Mouse (Mus musculus) adrenal gland, postnatal 10 days (tissue): ENCODE data around the gene Diaph2. TPM values are rescaled to one million over a fixed set of nuclear protein-coding genes. Genes with fewer than 3 reads are reported as not detected.
"Not testable (repeated sequence)": the region's sequence is repeated elsewhere in the genome, so short reads cannot be mapped to it uniquely, and the experiment has no call there.

Experiments used
- DNase-seq: peaks from one replicate; pipeline ENCODE4 v3.0.0; 2021; ENCODE audit warnings: mixed read lengths
- long read RNA-seq, 2 experiments: library from polyadenylated mRNA; stranded (forward); transcript quantifications; one replicate each; pipeline ENCODE4 v2.0.0; 2021
- total RNA-seq, 2 experiments: library from RNA; stranded (reverse); gene quantifications; 2 replicates each; pipeline ENCODE4 v1.2.3; 2021

The Diaph2 gene
- 10 to 100 TPM; 18.5 to 23.7 TPM for total RNA-seq
- long read RNA-seq, experiment 1, full-length matches to known transcripts = 1 of 5 reads
- long read RNA-seq, experiment 1, partial matches to known transcripts = 3 of 5 reads
- long read RNA-seq, experiment 1, other reads (novel, unspliced or antisense) = 1 of 5 reads
- long read RNA-seq, experiment 2 = 0 reads

DNA sequence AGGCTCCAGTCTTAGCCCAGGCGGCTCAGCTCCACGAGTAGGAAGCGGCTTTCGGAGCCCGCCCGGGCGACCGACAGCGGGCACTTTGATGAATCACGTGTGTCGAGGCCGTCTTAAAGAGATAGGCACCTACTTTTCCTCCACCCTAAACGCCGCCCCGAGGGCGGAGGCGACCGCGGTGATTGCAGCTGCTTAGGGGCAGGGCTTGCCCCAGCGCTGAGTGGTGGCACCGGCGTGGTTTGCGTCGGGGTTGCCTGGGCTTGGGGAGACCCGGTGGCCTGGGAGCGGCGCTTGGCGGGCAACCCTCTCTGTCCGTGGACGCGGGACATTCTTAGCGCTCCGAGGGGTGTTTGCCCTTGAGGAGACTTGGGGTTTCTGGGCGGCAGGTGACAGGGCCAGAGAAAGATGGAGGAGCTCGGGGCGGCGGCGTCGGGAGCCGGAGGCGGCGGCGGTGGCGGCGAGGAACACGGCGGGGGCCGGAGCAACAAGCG is at the start of gene Diaph2:
Gene Diaph2, plus strand, starts transcription at position 172 of the 491 bp plus-strand sequence.
- peak; percentile 87 for DNase-seq

DNA sequence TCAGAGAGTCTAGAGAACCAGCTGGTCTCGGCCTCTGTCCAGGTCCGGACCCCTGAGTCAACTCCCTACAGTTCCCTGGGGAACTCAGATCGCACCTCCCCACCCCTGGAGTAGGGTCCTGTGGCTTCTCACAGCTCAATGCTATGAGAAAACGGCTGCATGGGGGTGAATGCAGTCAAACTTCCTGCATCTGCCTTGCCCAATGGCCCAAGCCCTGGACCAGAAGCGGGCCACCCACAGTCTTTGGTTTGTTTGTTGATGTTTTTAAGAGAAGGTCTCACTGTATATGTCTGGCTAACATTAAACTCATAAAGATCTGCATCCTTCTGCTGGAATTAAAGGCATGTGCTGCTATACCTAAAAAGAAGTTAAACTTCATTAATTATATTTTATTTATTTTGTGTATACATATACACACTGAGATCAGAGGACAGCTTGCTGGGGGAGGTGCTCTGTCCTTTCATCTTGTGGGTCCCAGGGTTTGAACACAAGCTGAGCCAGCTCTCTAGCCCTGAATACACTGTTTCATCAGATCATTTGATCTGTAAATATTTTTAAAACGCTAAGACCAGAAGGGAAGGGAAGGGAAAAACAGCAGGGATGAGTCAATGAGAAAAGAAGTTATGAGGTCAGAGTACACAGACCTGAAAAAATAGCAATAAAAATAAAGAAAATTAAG is 47.8 kb upstream of the Diaph2 start:
- no peak for DNase-seq

DNA sequence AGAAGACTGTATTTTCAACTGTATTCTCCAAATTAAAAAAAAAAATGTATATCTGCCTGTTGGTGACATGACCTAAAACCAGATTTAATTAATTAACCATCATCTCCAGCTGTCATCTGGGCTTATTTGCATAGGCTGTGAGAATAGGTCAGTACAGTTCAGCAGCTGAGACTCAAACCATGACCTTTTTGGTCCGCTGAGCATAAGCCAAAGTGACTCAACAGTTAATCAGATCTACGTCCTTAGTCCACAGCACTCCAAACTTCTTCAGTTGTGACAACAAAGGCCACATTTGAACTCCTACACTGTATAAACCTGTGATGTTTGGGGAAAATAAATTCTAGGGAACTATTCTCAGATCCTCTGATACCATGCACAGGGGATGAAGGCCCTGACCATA is 39.9 kb upstream of the Diaph2 start:
- peak; percentile 1 for DNase-seq

DNA sequence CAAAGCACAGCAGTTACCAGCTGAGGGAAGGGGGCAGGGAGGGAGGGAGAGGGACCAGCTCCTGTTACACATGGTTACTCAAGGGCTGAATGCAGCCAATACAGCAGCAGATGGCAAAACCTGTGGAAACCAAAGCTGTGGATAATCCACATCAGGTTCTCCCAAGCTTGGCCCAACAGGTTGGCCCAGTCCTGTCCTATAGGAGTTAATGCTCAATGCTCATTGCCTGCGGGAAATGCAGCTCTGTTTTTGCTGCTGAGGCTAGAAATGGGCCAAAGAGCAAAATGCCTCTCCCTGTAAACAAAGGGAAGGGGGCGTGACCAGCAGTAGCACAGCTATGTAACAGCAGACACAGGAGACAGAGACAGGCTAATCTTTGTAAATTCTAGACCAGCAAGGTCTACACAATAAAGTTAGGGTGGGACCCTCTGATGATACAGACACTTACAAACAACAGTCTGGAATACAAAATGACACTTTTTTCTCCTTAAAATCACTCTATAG is 20.8 kb upstream of the Diaph2 start:
- DNase-seq = no peak

DNA sequence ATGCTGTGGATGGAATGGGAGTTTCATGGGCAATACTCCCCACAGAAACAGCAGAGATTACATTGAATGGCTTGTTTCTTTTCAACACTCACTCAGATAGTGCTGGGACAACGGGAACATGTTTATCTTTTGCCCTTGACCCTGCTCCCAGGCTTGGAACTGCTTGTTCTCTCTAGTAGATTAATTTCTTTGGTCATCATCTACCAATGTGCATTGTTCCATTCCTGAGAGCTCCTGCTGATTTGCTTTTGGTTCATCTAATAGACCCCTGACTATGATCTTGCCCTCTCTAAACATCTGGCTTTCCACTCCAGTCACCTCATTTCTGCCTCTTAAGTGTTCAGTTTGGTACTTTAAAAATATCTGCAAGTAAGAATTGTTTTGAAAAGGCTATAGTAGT is 13.0 kb upstream of the Diaph2 start:
- peak; percentile 9 for DNase-seq

DNA sequence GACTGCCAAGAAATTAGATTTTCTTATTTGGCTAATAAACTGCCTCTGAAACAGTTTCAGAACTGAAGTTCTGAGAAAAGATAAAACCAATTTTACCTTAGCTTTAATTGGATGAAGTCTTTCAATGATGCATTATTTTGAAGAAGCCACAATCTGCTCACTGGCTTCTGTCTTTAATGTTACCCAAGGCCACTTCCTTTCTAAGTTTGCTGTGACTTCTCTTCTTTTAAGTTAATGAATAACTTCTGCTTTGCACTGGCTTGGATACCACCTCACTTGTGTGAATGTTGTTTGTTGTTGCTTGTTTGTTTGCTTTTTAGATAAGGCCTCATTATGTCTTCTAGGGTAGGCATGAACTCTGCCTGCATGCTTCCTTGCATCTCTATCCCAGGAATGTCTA is 10.3 kb upstream of the Diaph2 start:
- no peak for DNase-seq

DNA sequence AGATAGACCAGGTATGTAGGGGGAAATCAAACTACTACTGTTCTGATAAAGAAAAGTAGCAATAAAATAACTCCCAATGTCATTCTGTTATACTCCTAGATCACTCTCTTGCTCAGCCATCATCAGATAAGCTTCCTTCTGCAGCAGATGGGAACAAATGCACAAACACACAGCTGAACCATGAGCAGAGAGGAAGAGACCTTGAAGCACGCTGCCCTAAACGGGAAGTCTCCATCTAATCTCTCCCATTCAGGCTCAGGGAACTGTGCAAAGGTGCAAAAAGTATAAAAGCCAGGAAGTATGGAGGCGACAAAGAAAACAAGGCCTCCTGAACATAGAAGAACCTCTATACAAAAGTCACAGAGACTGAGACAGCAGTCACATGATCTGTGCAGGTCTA is 6.6 kb upstream of the Diaph2 start:
- DNase-seq = no peak

DNA sequence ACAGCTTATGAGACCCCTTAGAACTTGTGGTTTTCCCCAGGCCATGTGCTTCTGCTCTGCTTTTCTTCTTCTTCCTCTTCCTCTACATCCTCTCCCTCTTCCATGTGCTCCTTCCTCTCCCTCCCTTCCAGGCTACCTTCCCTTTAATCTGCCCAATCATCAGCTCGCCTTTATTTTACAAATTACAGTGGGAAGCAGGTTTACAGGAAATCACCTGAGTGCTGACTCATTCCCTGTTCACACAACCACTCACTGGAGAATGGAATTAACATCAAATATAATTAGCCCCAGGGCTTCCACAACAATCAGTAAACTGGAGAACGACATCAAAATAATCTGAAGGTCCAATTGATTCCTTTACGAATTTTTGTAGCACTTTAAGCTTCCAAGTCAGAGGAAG is 3.6 kb upstream of the Diaph2 start:
- DNase-seq = no peak

DNA sequence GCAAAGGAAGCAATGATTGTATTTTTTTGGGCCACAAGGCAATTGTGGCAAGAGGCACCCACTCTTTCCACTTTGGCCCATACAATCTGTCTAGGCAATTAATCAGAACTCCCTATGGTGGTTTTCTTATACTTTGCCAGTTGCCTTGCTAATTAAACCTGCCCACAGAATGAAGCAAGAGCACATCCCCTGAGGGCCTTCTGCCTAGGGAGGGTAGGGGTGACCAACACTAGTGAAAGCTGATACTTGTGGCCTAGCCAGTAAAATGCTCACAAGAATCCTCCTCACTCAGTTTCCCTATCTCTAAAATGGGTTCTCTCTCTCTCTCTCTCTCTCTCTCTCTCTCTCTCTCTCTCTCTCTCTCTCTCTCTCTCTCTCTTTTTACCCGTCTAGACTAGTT is 440 bp upstream of the Diaph2 start:
- DNase-seq = peak; percentile 14

DNA sequence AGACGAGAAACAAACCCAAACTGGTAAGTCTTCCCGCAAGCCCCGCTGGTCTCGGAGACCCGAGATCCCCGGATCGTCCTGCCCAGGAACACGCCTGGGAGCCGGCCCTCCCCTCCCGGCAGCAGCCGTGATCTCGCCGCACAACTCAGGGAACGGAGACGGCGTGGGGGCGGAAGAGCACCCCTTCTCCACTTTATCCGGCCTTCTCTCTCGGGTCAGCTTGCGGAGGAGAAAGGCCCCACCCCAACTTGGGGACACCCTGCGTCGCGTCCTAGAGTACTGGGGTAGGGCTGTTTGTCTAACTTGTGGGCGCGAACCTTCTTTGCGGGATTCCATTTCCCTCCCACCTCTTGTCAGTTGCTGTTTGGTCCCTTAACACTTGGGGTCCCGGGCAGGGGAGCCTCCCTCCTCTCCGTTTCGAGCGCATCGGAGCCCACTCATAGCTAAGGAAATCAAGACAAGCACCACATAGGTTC is 590 bp downstream of the Diaph2 start:
- peak; percentile 39 for DNase-seq

DNA sequence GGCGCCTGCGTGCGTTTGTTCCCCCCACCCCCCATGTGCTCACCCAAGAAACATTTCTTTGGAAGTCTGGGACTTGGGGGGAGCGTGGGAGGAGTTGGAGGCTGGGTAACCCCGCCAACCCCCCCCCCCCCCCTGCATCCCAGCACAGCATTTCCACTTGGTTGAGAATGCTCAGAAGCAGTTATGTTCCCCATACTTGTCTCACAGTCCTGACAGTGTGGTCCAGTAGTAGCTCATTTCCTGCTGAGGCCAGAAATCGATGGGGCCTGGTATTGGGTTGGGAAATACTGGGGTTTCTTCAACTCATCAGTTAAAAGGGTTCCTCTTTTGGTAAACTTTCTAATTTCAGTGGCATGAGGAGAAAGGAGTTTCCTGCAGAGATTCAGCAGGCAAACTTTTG is 1.1 kb downstream of the Diaph2 start:
- DNase-seq = no peak

DNA sequence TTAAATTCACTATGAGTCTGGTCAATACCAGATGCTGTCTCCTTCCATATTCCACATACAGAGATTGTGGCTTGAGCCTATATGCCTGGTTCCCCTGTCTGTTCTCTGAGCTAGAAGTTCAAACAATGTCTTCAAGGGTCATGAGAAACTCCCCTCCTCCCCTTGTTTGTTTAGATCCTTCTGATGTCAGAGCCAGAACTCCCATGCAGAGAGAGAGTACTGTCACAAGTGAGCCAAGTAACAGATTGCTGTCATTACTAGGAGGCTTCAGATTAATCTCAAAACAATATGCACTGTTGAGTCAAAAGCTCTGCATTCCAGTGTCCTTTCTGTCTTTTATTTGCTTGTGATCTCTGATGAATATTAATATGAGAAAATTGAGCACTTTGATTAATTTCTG is 7.1 kb downstream of the Diaph2 start:
- no peak for DNase-seq

DNA sequence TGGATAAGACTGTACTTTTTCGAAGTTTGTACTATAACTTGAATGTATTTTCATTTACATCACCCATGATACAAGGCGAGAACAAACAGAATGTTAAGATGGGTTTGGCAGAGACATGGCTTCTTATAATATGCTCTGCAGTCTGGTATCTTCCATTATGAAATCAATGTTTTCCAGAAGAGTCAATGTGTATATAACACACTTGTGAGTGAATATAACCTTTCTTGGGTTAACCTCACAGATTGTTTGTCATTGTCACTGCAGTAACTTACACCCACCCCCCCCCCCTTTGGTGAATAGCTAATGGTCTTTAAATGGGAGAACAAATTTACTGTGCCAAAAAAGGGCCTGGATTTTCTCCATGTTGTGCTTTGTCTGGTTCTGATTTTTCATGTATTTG is 13.1 kb downstream of the Diaph2 start:
- no peak for DNase-seq

DNA sequence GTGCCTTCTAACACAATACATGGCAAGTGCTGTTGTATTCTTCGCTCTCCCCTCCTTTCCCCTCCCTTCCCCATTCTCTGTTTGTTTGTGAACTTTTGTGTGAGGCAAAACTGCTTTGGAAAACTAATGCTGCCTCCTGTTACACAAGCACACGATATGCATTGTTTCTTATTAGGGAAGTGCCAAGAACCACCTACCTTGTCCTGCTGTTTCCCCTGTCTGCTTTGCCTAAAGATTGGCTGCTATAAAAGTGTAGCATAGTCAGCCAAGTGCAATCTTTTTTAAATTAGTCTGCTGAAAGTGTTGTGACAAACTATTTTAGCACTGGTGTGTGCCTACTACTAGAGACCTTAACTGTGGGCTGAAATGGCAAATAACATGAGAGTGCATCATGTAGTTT is 15.8 kb downstream of the Diaph2 start:
- no peak for DNase-seq

DNA sequence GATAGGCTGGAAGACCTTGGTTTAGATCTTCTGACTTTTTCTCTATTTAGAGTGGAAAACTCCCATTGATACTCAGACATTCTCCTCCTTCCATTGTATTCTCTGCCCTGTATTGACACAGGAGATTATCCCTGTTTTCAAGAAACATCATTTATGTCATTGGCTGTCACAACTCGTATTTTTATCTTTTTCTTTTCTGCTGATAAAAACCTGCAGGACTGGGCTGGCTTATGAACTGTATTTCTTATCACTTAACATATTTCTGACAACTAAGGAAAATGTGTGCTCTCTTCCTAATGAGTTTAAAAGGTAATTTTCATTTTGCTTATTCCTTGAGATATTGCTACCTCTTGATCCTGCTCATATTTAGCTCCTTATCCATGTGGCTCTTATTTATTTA is 17.3 kb downstream of the Diaph2 start:
- DNase-seq = no peak

DNA sequence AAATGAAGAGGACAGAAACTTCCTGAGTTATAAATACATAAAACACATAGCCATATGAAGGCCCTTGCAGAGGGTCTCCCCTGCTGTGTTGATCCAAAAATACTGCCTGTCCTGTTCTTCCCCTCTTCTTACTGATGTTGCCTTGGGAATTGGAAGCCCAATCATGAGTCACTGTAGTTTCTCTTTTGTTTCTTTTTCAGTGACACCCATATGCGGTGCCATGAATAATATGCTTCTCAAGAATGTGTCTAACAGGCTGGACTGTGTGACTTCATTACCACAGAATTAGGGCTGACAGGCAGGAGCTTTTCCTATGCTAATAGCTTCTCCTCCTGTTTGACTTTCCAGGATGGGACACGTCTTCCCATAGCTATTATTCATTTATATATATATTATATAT is 21.1 kb downstream of the Diaph2 start:
- no peak for DNase-seq

DNA sequence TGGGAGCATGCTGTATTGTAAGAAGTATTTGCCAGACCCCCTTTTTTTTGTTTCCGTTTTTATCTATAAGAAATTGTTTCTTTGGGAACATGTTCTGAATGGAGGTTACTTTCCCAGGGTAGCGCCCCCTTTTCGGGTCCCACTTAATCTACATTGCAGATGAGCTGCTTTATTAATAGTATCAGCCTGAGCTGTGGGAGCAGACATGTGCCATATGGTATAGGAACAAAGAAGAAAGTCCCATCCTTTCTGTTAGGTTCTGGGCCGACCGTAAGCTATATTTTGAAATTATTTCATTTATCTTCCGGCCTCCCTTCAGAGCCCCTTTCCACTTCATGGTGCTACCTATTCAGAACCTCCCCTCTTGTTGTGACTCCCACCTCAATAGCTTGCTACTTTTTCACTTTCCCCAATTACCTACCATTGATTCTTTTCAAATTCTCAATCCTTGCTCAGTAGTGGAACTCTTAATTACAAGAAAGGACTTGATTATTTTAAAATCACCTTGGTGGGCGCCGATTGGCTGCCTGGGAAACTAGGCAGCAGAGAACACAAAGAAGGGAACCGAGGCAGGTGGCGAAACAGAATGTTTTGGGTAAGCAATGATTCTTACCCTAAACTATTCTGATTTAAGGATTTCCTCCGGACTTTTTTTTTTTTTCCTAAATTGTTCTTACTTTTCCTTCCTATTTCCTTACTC is 24.2 kb downstream of the Diaph2 start:
- no peak for DNase-seq

DNA sequence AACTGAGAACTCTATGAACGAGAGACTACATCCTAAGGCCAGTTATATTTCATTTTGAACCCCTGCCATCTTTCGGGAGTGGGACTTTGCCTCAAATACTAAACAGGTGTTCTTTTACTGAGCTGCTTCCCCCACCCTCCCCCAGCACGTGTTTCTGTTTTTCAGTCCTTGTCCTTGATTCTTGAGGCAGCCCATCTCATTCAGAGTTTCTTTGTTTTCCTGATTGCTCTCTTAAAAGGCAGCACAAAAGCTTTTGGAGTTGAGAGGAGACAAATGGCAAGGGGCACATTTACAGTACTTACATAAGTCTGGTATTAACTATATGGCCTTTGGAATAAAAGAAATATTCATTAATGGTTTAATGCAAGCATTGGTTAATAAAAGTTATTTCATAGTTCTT is 24.9 kb downstream of the Diaph2 start:
- DNase-seq = no peak

DNA sequence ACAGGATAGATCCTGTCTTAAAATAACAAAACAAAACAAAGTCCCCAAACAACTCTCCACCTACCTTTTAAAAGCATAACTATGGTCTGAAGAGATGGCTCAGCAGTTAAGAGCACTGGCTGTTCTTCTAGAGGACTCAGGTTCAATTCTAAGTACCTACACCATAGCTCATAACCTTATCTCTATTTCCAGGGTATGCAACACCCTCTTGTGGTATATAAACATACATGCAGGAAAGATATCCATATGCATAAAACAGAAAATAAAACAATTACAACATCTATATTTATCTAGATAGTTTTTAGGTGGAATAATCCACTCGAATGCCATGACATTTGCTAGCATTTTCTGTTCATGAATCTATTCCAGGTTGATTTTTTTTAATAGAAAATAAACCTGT is 27.2 kb downstream of the Diaph2 start:
- no peak for DNase-seq

DNA sequence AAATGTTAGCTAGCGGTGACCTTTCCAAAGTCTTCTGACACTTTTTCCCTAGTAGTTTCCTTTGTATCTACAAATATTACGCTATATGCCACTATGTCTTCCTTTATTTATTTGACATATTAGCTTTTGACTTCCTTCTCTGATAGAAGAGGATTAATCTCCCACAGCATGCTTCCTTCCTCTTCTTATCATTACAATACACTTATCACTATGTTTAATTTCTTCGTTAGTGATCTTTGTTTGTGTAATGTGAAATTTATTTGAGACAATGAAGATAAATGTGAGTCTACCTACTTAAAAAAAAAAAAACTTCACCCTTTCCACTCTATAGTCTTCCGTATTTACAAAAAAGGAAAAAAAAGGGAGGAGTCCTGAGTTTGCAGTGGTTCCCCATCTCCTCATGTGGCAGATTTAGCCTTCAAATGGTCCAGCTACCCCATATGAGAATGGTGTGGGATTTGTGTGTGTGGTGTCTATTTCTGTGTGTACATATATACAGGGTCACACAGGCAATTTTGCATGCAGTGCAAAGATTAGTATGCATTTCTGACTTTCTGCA is 27.9 kb downstream of the Diaph2 start:
- no peak for DNase-seq

DNA sequence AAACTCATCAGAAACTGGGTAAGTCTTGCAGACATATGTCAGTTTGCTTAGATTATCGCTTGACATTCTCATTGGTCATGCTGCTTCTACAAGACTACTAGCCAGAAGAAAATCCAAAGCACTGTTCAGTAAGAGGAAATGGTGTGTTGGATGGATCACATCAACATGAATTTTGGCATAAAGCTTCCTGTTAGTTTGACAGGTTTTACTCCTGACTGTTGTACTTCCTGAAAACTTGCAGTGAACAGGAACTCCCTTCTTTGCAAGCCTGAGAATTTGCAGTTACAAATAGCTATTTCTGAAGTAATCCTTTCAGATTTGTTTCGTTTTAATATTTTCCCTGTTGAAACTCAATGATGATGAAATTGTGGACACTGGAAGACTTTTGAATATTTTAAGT is 32.3 kb downstream of the Diaph2 start:
- no peak for DNase-seq

DNA sequence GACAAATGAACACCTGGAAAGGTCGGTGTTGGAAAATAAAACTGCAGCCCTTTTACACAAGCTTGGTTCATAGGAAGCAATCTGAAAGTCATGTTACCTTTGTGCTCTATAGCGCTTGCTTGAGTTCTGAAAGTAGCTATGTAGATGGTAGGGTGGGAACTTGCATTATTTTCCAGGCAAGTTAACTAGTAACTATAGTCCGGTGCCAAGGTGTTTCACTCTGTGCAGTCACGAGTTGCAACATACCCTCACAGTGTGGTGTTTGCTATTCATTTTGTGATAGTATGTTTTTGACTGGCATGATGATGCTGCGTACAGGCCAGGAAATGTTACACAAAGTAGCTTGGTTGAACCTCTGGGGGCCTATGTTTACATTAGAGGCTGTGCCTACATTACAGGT is 34.5 kb downstream of the Diaph2 start:
- no peak for DNase-seq

DNA sequence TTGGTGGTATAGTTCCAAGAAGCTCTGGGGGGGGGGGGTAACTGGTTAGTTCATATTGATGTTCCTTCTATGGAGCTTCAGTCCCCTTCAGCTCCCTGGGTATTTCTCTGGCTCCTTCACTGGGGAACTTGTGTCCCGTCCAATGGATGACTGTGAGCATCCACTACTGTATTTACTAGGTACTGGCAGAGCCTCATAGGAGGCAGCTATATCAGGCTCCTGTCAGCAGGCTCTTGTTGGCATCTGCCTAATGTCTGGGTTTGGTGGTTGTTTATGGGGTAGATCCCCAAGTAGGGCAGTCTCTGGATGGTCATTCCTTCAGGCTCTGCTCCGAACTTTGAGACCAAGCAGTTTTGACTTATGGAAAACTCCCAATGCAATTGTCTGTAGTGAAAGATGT is 50.4 kb downstream of the Diaph2 start:
- DNase-seq = not testable (repeated sequence)
